Mouse (Mus musculus) olfactory bulb, adult 2 months (tissue): ENCODE measurements around the gene Abr. TPM values are rescaled to one million over a fixed set of nuclear protein-coding genes. Genes with fewer than 3 reads are reported as not detected.

Source experiments
- H3K27ac ChIP-seq: fragments of 200-500 bp; 2 replicates; pipeline ENCODE4 v1.5.1; 2012; ENCODE audit warnings: low read depth, low read length; ENCODE audit not compliant: insufficient read depth
- H3K4me1 ChIP-seq: fragments of 200-500 bp; 2 replicates; pipeline ENCODE4 v1.6.1; 2012; ENCODE audit warnings: low read length; ENCODE audit not compliant: control insufficient read depth, insufficient read depth
- H3K4me3 ChIP-seq: fragments of 200-500 bp; 2 replicates; pipeline ENCODE4 v1.5.1; 2012; ENCODE audit warnings: mild to moderate bottlenecking, low read depth, low read length, moderate library complexity; ENCODE audit not compliant: insufficient read depth
- CTCF ChIP-seq: fragments of 200-500 bp; IDR thresholded peaks from 2 replicates; pipeline ENCODE4 v1.5.1; 2012; ENCODE audit warnings: low read depth, mild to moderate bottlenecking, low read length, moderate library complexity; ENCODE audit not compliant: insufficient read depth
- POLR2A ChIP-seq: fragments of 200-500 bp; IDR thresholded peaks from 2 replicates; pipeline ENCODE4 v1.6.1; 2012; ENCODE audit warnings: mild to moderate bottlenecking, low read depth, low read length, moderate library complexity; ENCODE audit not compliant: insufficient read depth
- WGBS: fragments of 180-500 bp; shearing (Covaris S2); methylation state at CpG from one replicate; pipeline ENCODE4 v1.1.7; 2018; 5-methylcytosine and 5-hydroxymethylcytosine counted together
- polyA plus RNA-seq: library from polyadenylated mRNA; stranded (reverse); fragments of >200 nt; gene quantifications from 2 replicates; pipeline ENCODE4 v1.2.4, GENCODE M21; 2012; ENCODE audit warnings: low replicate concordance; ENCODE audit not compliant: missing spikeins, insufficient read depth, insufficient read length

Gene Abr
- polyA plus RNA-seq, 1 experiment, result 244 TPM

DNA sequence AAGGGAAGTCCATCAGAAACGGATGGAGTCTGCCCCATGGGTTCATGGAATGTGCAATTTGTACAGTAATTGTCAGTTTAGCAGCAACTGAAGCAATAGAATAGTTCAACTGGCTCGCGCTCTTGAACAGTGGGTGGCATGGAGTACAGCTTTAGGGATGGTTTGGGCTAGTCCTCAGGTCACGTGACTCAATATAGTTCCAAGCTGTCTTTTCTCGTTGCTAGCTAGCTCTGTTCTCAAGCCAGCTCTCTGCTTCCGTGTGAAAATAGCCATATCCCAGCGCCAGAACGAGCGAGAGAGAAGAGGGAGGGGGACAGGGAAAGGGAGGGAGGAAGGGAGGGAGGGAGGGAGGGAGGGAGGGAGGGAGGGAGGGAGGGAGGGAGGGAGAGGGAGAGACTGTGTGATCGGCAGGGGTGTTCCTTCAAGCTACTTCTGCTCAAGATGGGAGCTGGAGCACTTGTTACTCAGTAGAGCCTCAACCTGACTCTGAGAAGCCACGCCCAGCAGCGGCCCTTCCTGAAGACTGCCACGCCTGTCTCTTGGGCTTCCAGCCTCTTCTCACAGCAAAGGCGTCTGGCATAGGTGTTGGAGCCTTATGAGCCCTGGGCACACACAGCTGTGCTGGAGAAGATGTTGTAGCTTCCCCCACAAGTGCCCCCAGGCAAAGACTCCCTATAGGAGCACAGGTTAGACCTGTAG is 28.9 kb upstream of the Abr start:
- Histone ChIP-seq H3K27ac (no peak overlapping the region), H3K4me3 (no peak overlapping the region), H3K4me1 (peaks cover 9% of the 10 kb centered on the region)
- WGBS, result 28% methylated on average over 13 of the region's 14 CpGs
- TF ChIP-seq POLR2A (no peak), CTCF (no peak)

DNA sequence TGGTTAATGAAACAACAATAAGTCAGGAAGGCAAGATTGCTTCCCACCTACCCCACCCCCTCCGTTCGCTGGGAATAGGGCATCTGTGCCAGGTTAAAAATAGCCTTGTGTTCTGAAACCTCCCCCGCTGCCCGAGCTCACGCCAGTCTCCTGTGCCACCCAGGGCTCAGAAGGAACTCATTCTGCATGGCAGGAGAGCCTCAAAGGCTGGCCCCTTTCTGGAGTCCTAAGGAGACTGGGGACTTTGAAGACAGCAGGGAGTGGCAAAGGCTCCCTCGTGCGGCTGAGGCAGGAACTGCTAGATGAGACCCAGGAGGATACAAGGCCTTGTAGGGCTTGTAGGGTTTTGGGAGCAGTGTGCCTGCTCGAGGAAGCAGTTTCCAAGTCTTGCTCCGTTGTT is 25.4 kb upstream of the Abr start:
- peak overlapping the region; percentile 26 for H3K4me3 ChIP-seq
- WGBS, result 0% methylated on average over 9 of the region's 9 CpGs
- TF ChIP-seq CTCF (peak; percentile 90), POLR2A (no peak)
- H3K27ac ChIP-seq, result peak overlapping the region; percentile 14; the same call in 1 of the 2 replicates
- peaks cover 16% of the 10 kb centered on the region for H3K4me1 ChIP-seq

DNA sequence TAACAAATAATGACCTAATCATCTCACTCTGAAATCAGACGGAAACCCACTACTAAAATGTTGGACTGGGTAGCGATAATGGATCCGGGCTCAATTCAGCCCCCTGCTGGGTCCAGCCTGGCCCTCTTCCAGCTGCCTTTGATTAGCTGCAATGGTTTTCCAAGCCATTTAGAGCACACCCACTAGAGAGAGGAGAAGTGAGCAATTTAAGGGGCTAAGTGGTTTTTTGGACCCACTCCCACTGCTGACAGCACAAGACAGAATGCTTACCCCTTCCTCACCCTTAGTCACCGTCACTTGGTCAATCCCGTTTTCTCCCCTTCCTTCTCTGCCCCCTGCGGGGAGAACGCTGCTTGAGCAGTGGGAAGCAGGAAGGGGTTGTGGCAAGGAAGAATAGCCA is 24.9 kb upstream of the Abr start:
- Histone ChIP-seq H3K4me1 (peaks cover 16% of the 10 kb centered on the region), H3K27ac (peak overlapping the region; percentile 14; the same call in 1 of the 2 replicates)
- no peak for TF ChIP-seq POLR2A
- TF ChIP-seq CTCF, result no peak

DNA sequence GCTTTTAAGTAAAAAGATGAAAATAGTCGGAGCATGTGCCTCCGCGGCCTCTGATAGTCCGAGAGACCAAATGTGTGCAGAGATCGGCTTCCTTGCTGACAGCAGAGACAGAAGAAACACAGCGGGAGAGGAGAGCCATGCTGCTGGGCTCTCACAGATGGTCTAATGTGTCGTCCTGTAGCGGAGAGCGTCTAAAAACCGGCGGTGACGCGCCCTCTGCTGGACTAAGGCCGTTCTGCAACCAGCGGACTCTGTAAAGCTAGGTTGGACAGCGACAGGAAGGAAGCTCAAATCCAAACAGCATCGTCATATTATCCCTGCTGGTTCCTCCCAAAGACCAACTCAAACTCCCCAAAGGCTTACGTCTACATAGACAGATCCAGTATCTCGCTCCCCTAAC is 23.8 kb upstream of the Abr start:
- under 1% methylated on average over 19 of the region's 19 CpGs for WGBS
- Histone ChIP-seq H3K27ac (no peak overlapping the region), H3K4me1 (peaks cover 16% of the 10 kb centered on the region), H3K4me3 (peak overlapping the region; percentile 40)
- TF ChIP-seq CTCF, result peak; percentile 82
- TF ChIP-seq POLR2A, result peak; percentile 40; the same call in 1 of the 2 replicates

More for the DNA sequence above, 24.9 kb upstream of the Abr start:
- peak overlapping the region; percentile 26 for H3K4me3 ChIP-seq
- 7% methylated on average over 7 of the region's 7 CpGs for WGBS

DNA sequence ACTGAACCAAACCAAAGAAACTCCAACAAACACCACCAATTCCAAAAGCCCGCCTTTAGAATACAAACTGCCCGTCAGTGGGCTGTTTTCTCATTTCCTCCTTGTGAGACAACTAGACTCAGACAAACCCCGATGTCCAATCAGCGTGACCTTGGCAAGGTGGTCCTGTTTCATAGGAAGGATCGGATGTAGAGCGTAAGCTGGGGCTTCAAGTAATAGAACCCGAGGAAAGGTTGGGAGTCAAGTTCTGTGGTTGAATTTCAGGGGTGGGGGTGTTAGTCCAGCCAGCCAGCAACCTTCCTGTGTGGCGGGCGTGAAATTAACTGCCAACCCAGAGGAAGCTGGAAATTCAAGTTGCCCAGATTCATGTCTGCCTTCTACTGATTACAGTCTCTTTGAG is 22.9 kb upstream of the Abr start:
- TF ChIP-seq POLR2A (no peak), CTCF (no peak)
- WGBS, result 76% methylated on average over 9 of the region's 9 CpGs
- peaks cover 16% of the 10 kb centered on the region for H3K4me1 ChIP-seq
- H3K27ac ChIP-seq, result no peak overlapping the region
- no peak overlapping the region for H3K4me3 ChIP-seq

DNA sequence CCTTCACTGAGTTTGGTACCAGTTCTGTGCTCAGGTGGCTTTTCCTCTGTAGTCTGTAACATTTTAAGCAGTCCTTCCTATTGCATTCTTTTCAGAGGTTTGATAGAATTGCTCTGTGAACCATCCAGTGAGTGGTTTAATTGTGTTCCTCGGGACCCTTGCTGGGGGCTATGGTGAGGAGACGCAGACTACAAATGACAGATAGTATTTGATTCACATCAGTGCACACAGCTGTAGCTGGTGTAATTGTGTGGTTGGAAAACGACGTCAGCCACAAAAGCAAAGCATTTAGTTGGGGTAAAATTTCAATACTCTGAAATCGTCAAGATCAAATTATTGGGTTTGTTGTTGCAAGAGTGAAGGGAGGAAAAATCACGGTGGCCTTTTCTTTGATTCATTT is 22.1 kb upstream of the Abr start:
- Histone ChIP-seq H3K27ac (no peak overlapping the region), H3K4me1 (peaks cover 16% of the 10 kb centered on the region), H3K4me3 (no peak overlapping the region)
- 35% methylated on average over 6 of the region's 6 CpGs for WGBS
- no peak for TF ChIP-seq CTCF
- TF ChIP-seq POLR2A, result no peak

DNA sequence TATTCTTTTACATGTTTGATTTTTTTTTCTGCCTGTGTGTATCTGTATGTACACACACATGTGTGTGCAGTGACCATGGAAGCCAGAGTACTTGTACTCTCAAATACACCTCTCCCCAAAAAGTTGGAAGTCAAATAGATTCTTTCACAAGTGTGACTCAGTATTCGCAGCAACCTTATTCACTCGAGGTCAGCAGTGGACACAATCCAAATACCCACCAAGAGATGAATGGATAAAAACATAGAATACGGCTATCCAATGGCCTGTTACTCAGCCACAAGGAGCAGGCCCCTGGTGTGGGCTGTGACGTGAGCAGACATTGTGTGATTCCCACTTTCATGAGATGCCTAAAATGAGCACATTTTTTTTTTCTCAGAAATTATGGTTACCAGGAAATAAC is 18.1 kb upstream of the Abr start:
- Histone ChIP-seq H3K27ac (no peak overlapping the region), H3K4me1 (0 out of 2 replicates have a peak, but pooled peaks cover 3% of the 10 kb centered on the region), H3K4me3 (no peak overlapping the region)
- TF ChIP-seq CTCF (no peak), POLR2A (no peak)
- WGBS, result 65% methylated on average over 4 of the region's 4 CpGs

DNA sequence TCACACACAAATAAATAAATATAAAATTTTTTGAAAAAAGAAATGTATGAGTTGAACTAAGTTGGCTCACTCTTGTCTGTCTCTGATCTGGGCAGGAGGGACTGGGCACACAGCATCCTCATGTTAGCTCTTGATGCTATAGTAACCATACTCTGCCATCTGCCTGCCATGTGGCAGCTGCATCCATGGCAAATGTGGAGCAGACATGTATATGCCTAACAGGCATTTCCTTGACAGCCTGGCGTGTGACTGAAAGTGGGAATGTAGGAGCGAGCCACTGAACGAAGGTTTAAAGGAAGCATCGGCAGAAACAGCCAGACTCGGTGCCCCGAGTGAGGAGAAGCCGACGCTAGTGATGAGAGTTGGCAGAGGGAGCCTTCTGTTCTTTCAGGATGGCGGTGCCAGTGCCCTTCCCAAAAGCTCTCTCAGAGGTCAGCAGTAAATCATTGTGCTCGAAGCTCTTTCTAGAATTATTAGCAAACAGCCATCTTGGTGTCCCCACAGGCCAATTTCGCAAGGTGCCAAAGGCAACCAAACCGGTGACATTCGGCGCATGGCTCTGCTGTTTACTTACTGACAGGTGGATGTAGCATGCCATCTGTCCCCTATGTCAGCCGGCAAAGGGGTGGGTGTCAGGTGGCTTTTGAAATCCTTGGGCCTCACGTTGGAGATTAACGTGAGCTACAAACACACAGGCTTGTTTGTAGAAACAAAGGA is 17.3 kb upstream of the Abr start:
- TF ChIP-seq CTCF (no peak), POLR2A (no peak)
- Histone ChIP-seq H3K4me3 (no peak overlapping the region), H3K27ac (no peak overlapping the region), H3K4me1 (no peaks in the 10 kb centered on the region)
- WGBS, result 81% methylated on average over 17 of the region's 17 CpGs

DNA sequence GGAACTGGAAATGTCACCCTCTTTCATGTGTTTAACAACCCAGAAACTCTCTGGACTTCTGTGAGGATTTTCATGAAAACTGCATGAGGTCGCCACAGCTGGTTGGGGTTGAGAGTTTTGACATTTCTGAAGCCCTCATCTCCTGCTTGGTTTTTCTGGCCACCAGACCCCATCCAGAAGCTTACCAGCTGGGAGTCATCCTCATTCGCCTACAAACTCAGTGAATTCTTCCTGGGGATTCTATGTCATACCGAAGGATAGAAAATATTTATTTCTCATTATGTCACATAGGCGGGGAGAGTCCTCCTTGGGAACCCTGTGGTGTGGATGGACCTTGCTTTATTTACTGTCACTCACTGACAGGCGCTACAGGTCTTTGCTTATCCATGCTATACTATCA is 8.4 kb upstream of the Abr start:
- no peak for TF ChIP-seq CTCF
- Histone ChIP-seq H3K27ac (no peak overlapping the region), H3K4me1 (no peaks in the 10 kb centered on the region), H3K4me3 (no peak overlapping the region)
- 88% methylated on average over 5 of the region's 5 CpGs for WGBS

DNA sequence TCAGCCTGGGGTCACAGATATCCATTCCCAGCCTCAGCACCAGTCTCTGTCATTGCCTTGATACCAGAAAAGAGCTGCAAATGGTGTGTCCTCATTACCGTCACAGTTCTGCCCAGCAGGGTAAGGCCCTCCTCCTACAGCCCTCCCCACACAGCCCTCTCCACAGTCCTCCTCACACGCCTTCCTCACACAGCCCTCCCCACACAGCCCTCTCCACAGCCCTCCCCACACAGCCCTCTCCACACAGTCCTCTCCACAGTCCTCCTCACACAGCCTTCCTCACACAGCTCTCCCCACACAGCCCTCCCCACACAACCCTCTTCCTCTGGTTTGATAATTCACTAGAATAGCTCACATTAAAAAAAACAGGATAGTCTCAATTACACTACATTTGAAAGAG is 7.9 kb upstream of the Abr start:
- H3K4me1 ChIP-seq, result no peaks in the 10 kb centered on the region
- H3K27ac ChIP-seq, result no peak overlapping the region
- no peak overlapping the region for H3K4me3 ChIP-seq
- TF ChIP-seq CTCF (no peak), POLR2A (no peak)
- WGBS, result 59% methylated on average over 2 of the region's 2 CpGs
